Mouse (Mus musculus): ENCODE measurements around the gene Rapgef4. TPM values are rescaled to one million over a fixed set of nuclear protein-coding genes. Genes with fewer than 3 reads are reported as not detected.
A peak's percentile ranks its signal among the peaks of the same experiment; 100 is the strongest.

Gene Rapgef4
- total and polyA plus RNA-seq, 2 experiments from 2014 or later = 5.3 to 5.5 TPM

GRCm38 (mm10) chr2:72169451-72170100 lies 188.5 kb downstream of the Rapgef4 start:
- H3K27me3 ChIP-seq (ENCODE audit: control insufficient read depth, insufficient read depth, low read length) = no peaks in the 10 kb centered on the region
- peaks cover 31% of the 10 kb centered on the region for H3K4me1 ChIP-seq (ENCODE audit: control insufficient read depth, insufficient read depth)
- ATAC-seq (ENCODE audit: insufficient read depth, low read depth) (peak; percentile 87), DNase-seq (ENCODE audit: low spot score) (peak; percentile 60)
- H3K27ac ChIP-seq (ENCODE audit: low read depth) = peak overlapping the region; percentile 72
- H3K9me3 ChIP-seq (replicated peaks; ENCODE audit: control insufficient read depth, low read length) = no peaks in the 10 kb centered on the region
- no peak overlapping the region for H3K4me3 ChIP-seq (ENCODE audit: low read depth, low read length)
- H3K9ac ChIP-seq (replicated peaks; ENCODE audit: low read depth, low read length) = no peak overlapping the region
- H3K36me3 ChIP-seq (replicated peaks; ENCODE audit: control insufficient read depth, insufficient read depth, low read length) = no peaks in the 10 kb centered on the region
- no peak overlapping the region for H3K4me2 ChIP-seq (ENCODE audit: low read depth, low read length)
- 9% methylated on average over 9 of the region's 9 CpGs for WGBS
- TF ChIP-seq EP300 (IDR thresholded peaks at IDR 0.05; ENCODE audit: low read depth) (no peak), CTCF (IDR thresholded peaks at IDR 0.05; ENCODE audit: low read depth) (no peak)

- Histone ChIP-seq H3K4me1 (ENCODE audit: control insufficient read depth, insufficient read depth) (peaks cover 31% of the 10 kb centered on the region), H3K27me3 (ENCODE audit: control insufficient read depth, insufficient read depth, low read length) (no peaks in the 10 kb centered on the region), H3K9ac (replicated peaks; ENCODE audit: low read depth, low read length) (no peak overlapping the region), H3K27ac (ENCODE audit: low read depth) (no peak overlapping the region; the same call in 1 of the 2 replicates), H3K4me3 (ENCODE audit: low read depth, low read length) (no peak overlapping the region), H3K36me3 (replicated peaks; ENCODE audit: control insufficient read depth, insufficient read depth, low read length) (no peaks in the 10 kb centered on the region), H3K9me3 (replicated peaks; ENCODE audit: control insufficient read depth, low read length) (no peaks in the 10 kb centered on the region), H3K4me2 (ENCODE audit: low read depth, low read length) (no peak overlapping the region)
- TF ChIP-seq EP300 (IDR thresholded peaks at IDR 0.05; ENCODE audit: low read depth) = no peak
- no peak for TF ChIP-seq CTCF (IDR thresholded peaks at IDR 0.05; ENCODE audit: low read depth)
- 82% methylated on average over 8 of the region's 8 CpGs for WGBS
- DNase-seq (ENCODE audit: low spot score) (no peak), ATAC-seq (ENCODE audit: insufficient read depth, low read depth) (no peak)
Measured at GRCm38 (mm10) chr2:72170546-72170945, 189.5 kb downstream of the Rapgef4 start.

- Histone ChIP-seq H3K9me3 (replicated peaks; ENCODE audit: control insufficient read depth, low read length) (no peaks in the 10 kb centered on the region), H3K36me3 (replicated peaks; ENCODE audit: control insufficient read depth, insufficient read depth, low read length) (no peaks in the 10 kb centered on the region), H3K4me3 (ENCODE audit: low read depth, low read length) (no peak overlapping the region), H3K9ac (replicated peaks; ENCODE audit: low read depth, low read length) (no peak overlapping the region), H3K27me3 (ENCODE audit: control insufficient read depth, insufficient read depth, low read length) (no peaks in the 10 kb centered on the region), H3K4me2 (ENCODE audit: low read depth, low read length) (no peak overlapping the region), H3K27ac (ENCODE audit: low read depth) (no peak overlapping the region), H3K4me1 (ENCODE audit: control insufficient read depth, insufficient read depth) (peaks cover 34% of the 10 kb centered on the region)
- 94% methylated on average over 5 of the region's 5 CpGs for WGBS
- TF ChIP-seq CTCF (IDR thresholded peaks at IDR 0.05; ENCODE audit: low read depth) (no peak), EP300 (IDR thresholded peaks at IDR 0.05; ENCODE audit: low read depth) (no peak)
- DNase-seq (ENCODE audit: low spot score) (no peak), ATAC-seq (ENCODE audit: insufficient read depth, low read depth) (no peak)
Measured at GRCm38 (mm10) chr2:72171204-72171603, 190.2 kb downstream of the Rapgef4 start.

GRCm38 (mm10) chr2:72173010-72173409 lies 192.0 kb downstream of the Rapgef4 start:
- H3K27ac ChIP-seq (ENCODE audit: low read depth) = no peak overlapping the region
- no peak overlapping the region for H3K4me3 ChIP-seq (ENCODE audit: low read depth, low read length)
- no peaks in the 10 kb centered on the region for H3K27me3 ChIP-seq (ENCODE audit: control insufficient read depth, insufficient read depth, low read length)
- H3K4me1 ChIP-seq (ENCODE audit: control insufficient read depth, insufficient read depth) = peaks cover 34% of the 10 kb centered on the region
- 40% methylated on average over 3 of the region's 3 CpGs for WGBS
- no peak overlapping the region for H3K4me2 ChIP-seq (ENCODE audit: low read depth, low read length)
- ATAC-seq (ENCODE audit: insufficient read depth, low read depth) = no peak
- no peak for DNase-seq (ENCODE audit: low spot score)
- no peak for TF ChIP-seq EP300 (IDR thresholded peaks at IDR 0.05; ENCODE audit: low read depth)
- TF ChIP-seq CTCF (IDR thresholded peaks at IDR 0.05; ENCODE audit: low read depth) = no peak
- H3K9me3 ChIP-seq (replicated peaks; ENCODE audit: control insufficient read depth, low read length) = no peaks in the 10 kb centered on the region
- no peak overlapping the region for H3K9ac ChIP-seq (replicated peaks; ENCODE audit: low read depth, low read length)
- no peaks in the 10 kb centered on the region for H3K36me3 ChIP-seq (replicated peaks; ENCODE audit: control insufficient read depth, insufficient read depth, low read length)

GRCm38 (mm10) chr2:72173844-72174243 lies 192.8 kb downstream of the Rapgef4 start:
- DNase-seq (ENCODE audit: low spot score) (no peak), ATAC-seq (ENCODE audit: insufficient read depth, low read depth) (no peak)
- no peak overlapping the region for H3K27ac ChIP-seq (ENCODE audit: low read depth)
- WGBS = 70% methylated on average over 4 of the region's 4 CpGs
- no peak for TF ChIP-seq EP300 (IDR thresholded peaks at IDR 0.05; ENCODE audit: low read depth)
- TF ChIP-seq CTCF (IDR thresholded peaks at IDR 0.05; ENCODE audit: low read depth) = no peak
- H3K4me2 ChIP-seq (ENCODE audit: low read depth, low read length) = no peak overlapping the region
- H3K4me1 ChIP-seq (ENCODE audit: control insufficient read depth, insufficient read depth) = peaks cover 28% of the 10 kb centered on the region
- H3K4me3 ChIP-seq (ENCODE audit: low read depth, low read length) = no peak overlapping the region
- no peaks in the 10 kb centered on the region for H3K9me3 ChIP-seq (replicated peaks; ENCODE audit: control insufficient read depth, low read length)
- H3K9ac ChIP-seq (replicated peaks; ENCODE audit: low read depth, low read length) = no peak overlapping the region
- H3K36me3 ChIP-seq (replicated peaks; ENCODE audit: control insufficient read depth, insufficient read depth, low read length) = no peaks in the 10 kb centered on the region
- H3K27me3 ChIP-seq (ENCODE audit: control insufficient read depth, insufficient read depth, low read length) = no peaks in the 10 kb centered on the region

- Histone ChIP-seq H3K27ac (ENCODE audit: low read depth) (peak overlapping the region; percentile 27; the same call in 1 of the 2 replicates), H3K4me2 (ENCODE audit: low read depth, low read length) (no peak overlapping the region; the same call in 1 of the 2 replicates), H3K27me3 (ENCODE audit: control insufficient read depth, insufficient read depth, low read length) (no peaks in the 10 kb centered on the region), H3K4me1 (ENCODE audit: control insufficient read depth, insufficient read depth) (peaks cover 15% of the 10 kb centered on the region; the same call in 1 of the 2 replicates), H3K9ac (replicated peaks; ENCODE audit: low read depth, low read length) (no peak overlapping the region; the same call in 1 of the 2 replicates), H3K4me3 (ENCODE audit: low read depth, low read length) (no peak overlapping the region), H3K36me3 (replicated peaks; ENCODE audit: control insufficient read depth, insufficient read depth, low read length) (no peaks in the 10 kb centered on the region), H3K9me3 (replicated peaks; ENCODE audit: control insufficient read depth, low read length) (no peaks in the 10 kb centered on the region)
- peak; percentile 33 for DNase-seq (ENCODE audit: low spot score)
- peak; percentile 70 for ATAC-seq (ENCODE audit: insufficient read depth, low read depth)
- 44% methylated on average over 7 of the region's 7 CpGs for WGBS
- TF ChIP-seq EP300 (IDR thresholded peaks at IDR 0.05; ENCODE audit: low read depth) (no peak), CTCF (IDR thresholded peaks at IDR 0.05; ENCODE audit: low read depth) (no peak)
Measured at GRCm38 (mm10) chr2:72175536-72175935, 194.5 kb downstream of the Rapgef4 start.
